Mouse (Mus musculus) heart, postnatal 0 days (tissue): ENCODE data around the gene Macrod1. TPM values are rescaled to one million over a fixed set of nuclear protein-coding genes. Genes with fewer than 3 reads are reported as not detected.

Source experiments
- ATAC-seq: fragments of 200-750 bp; cut with Nextera tagmentation; 2 replicates; pipeline ENCODE4 v1.8.0; 2017; ENCODE audit warnings: low read depth, moderate number of reproducible peaks, moderate library complexity; ENCODE audit not compliant: insufficient read depth
- DNase-seq: peaks from one replicate; pipeline ENCODE4 v3.0.0-alpha.2; 2016; ENCODE audit warnings: low spot score
- H3K27ac ChIP-seq: fragments of 300-500 bp; sonication (generic); 2 replicates; pipeline ENCODE4 v1.5.1; 2014; ENCODE audit warnings: low read depth, mild to moderate bottlenecking
- H3K27me3 ChIP-seq: fragments of 300-500 bp; sonication (generic); 2 replicates; pipeline ENCODE4 v1.6.1; 2014; ENCODE audit warnings: low read length, mixed read lengths; ENCODE audit not compliant: control insufficient read depth, insufficient read depth
- H3K36me3 ChIP-seq: fragments of 300-500 bp; sonication (generic); replicated peaks from 2 replicates; pipeline ENCODE4 v1.6.1; 2014; ENCODE audit warnings: low read length, mixed read lengths; ENCODE audit not compliant: control insufficient read depth, insufficient read depth
- H3K4me1 ChIP-seq: fragments of 300-500 bp; sonication (generic); 2 replicates; pipeline ENCODE4 v1.6.1; 2014; ENCODE audit warnings: antibody characterized with exemption; ENCODE audit not compliant: control insufficient read depth, insufficient read depth
- H3K4me2 ChIP-seq: fragments of 300-500 bp; sonication (generic); 2 replicates; pipeline ENCODE4 v1.6.1; 2014; ENCODE audit warnings: low read depth, mild to moderate bottlenecking, low read length, moderate library complexity
- H3K4me3 ChIP-seq: fragments of 300-500 bp; sonication (generic); 2 replicates; pipeline ENCODE4 v1.5.1; 2014; ENCODE audit warnings: low read depth, low read length
- H3K9ac ChIP-seq: fragments of 300-500 bp; sonication (generic); replicated peaks from 2 replicates; pipeline ENCODE4 v1.6.1; 2014; ENCODE audit warnings: low read depth, low read length, mixed read lengths
- H3K9me3 ChIP-seq: fragments of 300-500 bp; sonication (generic); replicated peaks from 2 replicates; pipeline ENCODE4 v1.6.1; 2016; ENCODE audit warnings: low read length; ENCODE audit not compliant: control insufficient read depth
- CTCF ChIP-seq: IDR thresholded peaks from 2 replicates; pipeline ENCODE4 v1.5.1; 2016; ENCODE audit warnings: antibody characterized with exemption, control low read depth, low read depth
- EP300 ChIP-seq: IDR thresholded peaks from 2 replicates; pipeline ENCODE4 v1.6.1; 2016; ENCODE audit warnings: antibody characterized with exemption, low read depth
- WGBS: fragments of 180-500 bp; shearing (Covaris S2); extraction: QIAGEN DNeasy Blood & Tissue Kit; methylation state at CpG from one replicate; pipeline ENCODE4 v1.1.7; 2014; 5-methylcytosine and 5-hydroxymethylcytosine counted together
- polyA plus RNA-seq: library from polyadenylated mRNA; unstranded; fragments of >200 nt; fragmentation: Nextera tagmentation; extraction: Ambion mirVana; gene quantifications from 2 replicates; pipeline ENCODE4 v1.2.1, GENCODE M21; 2015
- total RNA-seq: library from RNA; depleted of rRNA; stranded (reverse); fragments of >200 nt; gene quantifications from 2 replicates; pipeline ENCODE4 v1.2.3, GENCODE M21; 2014; ENCODE audit warnings: low replicate concordance

The Macrod1 gene
- total and polyA plus RNA-seq, 2 experiments from 2014 or later: 113 to 122 TPM

GRCm38 (mm10) chr19:7182273-7182949 lies 125.8 kb downstream of the Macrod1 start:
- Histone ChIP-seq H3K9me3 (no peaks in the 10 kb centered on the region), H3K27ac (no peak overlapping the region), H3K36me3 (no peaks in the 10 kb centered on the region), H3K9ac (no peak overlapping the region), H3K4me2 (peak overlapping the region; percentile 38), H3K4me3 (peak overlapping the region; percentile 23; the same call in 1 of the 2 replicates), H3K4me1 (peaks cover 26% of the 10 kb centered on the region), H3K27me3 (peaks cover 3% of the 10 kb centered on the region; the same call in 1 of the 2 replicates)
- 3% methylated on average over 23 of the region's 23 CpGs for WGBS
- ATAC-seq: peak; percentile 71
- TF ChIP-seq CTCF (no peak), EP300 (no peak)
- no peak for DNase-seq

GRCm38 (mm10) chr19:7183419-7183818 lies 126.8 kb downstream of the Macrod1 start:
- H3K4me2 ChIP-seq: no peak overlapping the region
- DNase-seq: no peak
- peaks cover 26% of the 10 kb centered on the region for H3K4me1 ChIP-seq
- H3K4me3 ChIP-seq: no peak overlapping the region
- no peaks in the 10 kb centered on the region for H3K36me3 ChIP-seq
- H3K27ac ChIP-seq: no peak overlapping the region
- no peak overlapping the region for H3K9ac ChIP-seq
- no peak for ATAC-seq
- 83% methylated on average over 11 of the region's 11 CpGs for WGBS
- peaks cover 3% of the 10 kb centered on the region; the same call in 1 of the 2 replicates for H3K27me3 ChIP-seq
- no peaks in the 10 kb centered on the region for H3K9me3 ChIP-seq
- TF ChIP-seq EP300 (no peak), CTCF (no peak)

- peaks cover 7% of the 10 kb centered on the region; the same call in 1 of the 2 replicates for H3K27me3 ChIP-seq
- peaks cover 18% of the 10 kb centered on the region for H3K4me1 ChIP-seq
- WGBS: 73% methylated on average over 4 of the region's 4 CpGs
- no peak overlapping the region for H3K27ac ChIP-seq
- TF ChIP-seq CTCF (no peak), EP300 (no peak)
- ATAC-seq (no peak), DNase-seq (no peak)
- H3K4me3 ChIP-seq: no peak overlapping the region
- H3K36me3 ChIP-seq: no peaks in the 10 kb centered on the region
- no peak overlapping the region for H3K9ac ChIP-seq
- no peaks in the 10 kb centered on the region for H3K9me3 ChIP-seq
- no peak overlapping the region for H3K4me2 ChIP-seq
Measured at GRCm38 (mm10) chr19:7185059-7185458, 128.4 kb downstream of the Macrod1 start.

- peaks cover 7% of the 10 kb centered on the region; the same call in 1 of the 2 replicates for H3K27me3 ChIP-seq
Measured at GRCm38 (mm10) chr19:7185715-7186291, 129.2 kb downstream of the Macrod1 start.

GRCm38 (mm10) chr19:7187157-7187556 lies 130.5 kb downstream of the Macrod1 start:
- H3K36me3 ChIP-seq: no peaks in the 10 kb centered on the region
- H3K4me1 ChIP-seq: peaks cover 8% of the 10 kb centered on the region
- no peak overlapping the region for H3K9ac ChIP-seq
- ATAC-seq (no peak), DNase-seq (no peak)
- H3K27me3 ChIP-seq: peaks cover 6% of the 10 kb centered on the region; the same call in 1 of the 2 replicates
- 70% methylated on average over 5 of the region's 5 CpGs for WGBS
- no peak overlapping the region for H3K4me3 ChIP-seq
- H3K27ac ChIP-seq: no peak overlapping the region
- H3K9me3 ChIP-seq: no peaks in the 10 kb centered on the region
- no peak overlapping the region for H3K4me2 ChIP-seq
- TF ChIP-seq EP300: no peak

More at GRCm38 (mm10) chr19:7185715-7186291, 129.2 kb downstream of the Macrod1 start:
- H3K4me1 ChIP-seq: peaks cover 17% of the 10 kb centered on the region
- no peak overlapping the region for H3K4me2 ChIP-seq
- no peaks in the 10 kb centered on the region for H3K36me3 ChIP-seq
- H3K9me3 ChIP-seq: no peaks in the 10 kb centered on the region
- ATAC-seq (no peak), DNase-seq (no peak)
- H3K27ac ChIP-seq: no peak overlapping the region
- TF ChIP-seq EP300 (no peak), CTCF (no peak)
- WGBS: 44% methylated on average over 18 of the region's 18 CpGs
- no peak overlapping the region for H3K9ac ChIP-seq
- H3K4me3 ChIP-seq: no peak overlapping the region
